Mouse (Mus musculus) right cerebral cortex, adult 18-20 months (tissue): ENCODE measurements around the gene Gss.
"Not testable (repeated sequence)": the region's sequence is repeated elsewhere in the genome, so short reads cannot be mapped to it uniquely, and the experiment has no call there.

Source experiments
- DNase-seq: peaks from one replicate; pipeline ENCODE4 v3.0.0; 2022; ENCODE audit warnings: mixed read lengths

The Gss gene

GRCm38 (mm10) chr2:155613953-155614352 lies 21.3 kb upstream of the Gss start:
- DNase-seq: no peak

- DNase-seq: no peak
Observed at GRCm38 (mm10) chr2:155613326-155613755, 20.7 kb upstream of the Gss start.

- DNase-seq: no peak
Observed at GRCm38 (mm10) chr2:155611834-155612550, 19.4 kb upstream of the Gss start.

GRCm38 (mm10) chr2:155610978-155611377 lies 18.4 kb upstream of the Gss start, which contains the start of gene Myh7b:
Gene Myh7b (plus strand): TSS chr2:155611212.
- no peak for DNase-seq

- DNase-seq: no peak
Observed at GRCm38 (mm10) chr2:155606360-155606759, 13.8 kb upstream of the Gss start.

GRCm38 (mm10) chr2:155605236-155605589 lies 12.6 kb upstream of the Gss start:
- not testable (repeated sequence) for DNase-seq

- no peak for DNase-seq
Observed at GRCm38 (mm10) chr2:155604560-155605235, 12.1 kb upstream of the Gss start.

GRCm38 (mm10) chr2:155603707-155604106 lies 11.1 kb upstream of the Gss start:
- no peak for DNase-seq

- DNase-seq: no peak
Observed at GRCm38 (mm10) chr2:155595516-155595915, 2.9 kb upstream of the Gss start.

- DNase-seq: no peak
Observed at GRCm38 (mm10) chr2:155592854-155593283, 259 bp upstream of the Gss start.

GRCm38 (mm10) chr2:155591676-155592075 lies 934 bp downstream of the Gss start:
- no peak for DNase-seq

GRCm38 (mm10) chr2:155590876-155591275 lies 1.7 kb downstream of the Gss start:
- DNase-seq: no peak

- DNase-seq: no peak
Observed at GRCm38 (mm10) chr2:155589521-155589920, 3.1 kb downstream of the Gss start.

- no peak for DNase-seq
Observed at GRCm38 (mm10) chr2:155588136-155588535, 4.5 kb downstream of the Gss start.

- no peak for DNase-seq
Observed at GRCm38 (mm10) chr2:155585486-155585885, 7.1 kb downstream of the Gss start.

GRCm38 (mm10) chr2:155585082-155585481 lies 7.5 kb downstream of the Gss start:
- no peak for DNase-seq

- DNase-seq: peak; percentile 42
Observed at GRCm38 (mm10) chr2:155583927-155584530, 8.6 kb downstream of the Gss start.

- DNase-seq: no peak
Observed at GRCm38 (mm10) chr2:155582996-155583395, 9.6 kb downstream of the Gss start.

- no peak for DNase-seq
Observed at GRCm38 (mm10) chr2:155582384-155582995, 10.1 kb downstream of the Gss start.

GRCm38 (mm10) chr2:155580331-155580730 lies 12.3 kb downstream of the Gss start:
- no peak for DNase-seq

GRCm38 (mm10) chr2:155576656-155577055 lies 16.0 kb downstream of the Gss start:
- no peak for DNase-seq

- DNase-seq: peak; percentile 39
Observed at GRCm38 (mm10) chr2:155574700-155575099, 17.9 kb downstream of the Gss start.

GRCm38 (mm10) chr2:155573996-155574395 lies 18.6 kb downstream of the Gss start:
- no peak for DNase-seq

GRCm38 (mm10) chr2:155573001-155573400 lies 19.6 kb downstream of the Gss start:
- DNase-seq: no peak
